Mouse (Mus musculus) C2C12 (cell line): Measurements from ENCODE around the gene Polh.
A peak's percentile ranks its signal among the peaks of the same experiment; 100 is the strongest.

ENCODE experiments used
- CEBPB ChIP-seq: IDR thresholded peaks from one replicate; pipeline ENCODE4 v1.6.1; 2011; ENCODE audit warnings: low read depth, mild to moderate bottlenecking, control low read depth, moderate library complexity
- CTCF ChIP-seq: IDR thresholded peaks from one replicate; pipeline ENCODE4 v1.5.1; 2011; ENCODE audit not compliant: control insufficient read depth, insufficient read depth, insufficient read length
- MAX ChIP-seq: IDR thresholded peaks from one replicate; pipeline ENCODE4 v1.6.1; 2011; ENCODE audit warnings: mild to moderate bottlenecking, control low read depth
- MYOG ChIP-seq: IDR thresholded peaks from one replicate; pipeline ENCODE4 v1.6.1; 2011; ENCODE audit not compliant: control insufficient read depth, insufficient read length; ENCODE audit errors: extremely low read depth
- USF1 ChIP-seq: IDR thresholded peaks from one replicate; pipeline ENCODE4 v1.6.1; 2011; ENCODE audit warnings: low read depth, mild to moderate bottlenecking, control low read depth, moderate library complexity

GRCm38 (mm10) chr17:46132058-46132718 lies 70.3 kb downstream of the Polh start:
- TF ChIP-seq CTCF (peak; percentile 82), MYOG (no peak), MAX (no peak), USF1 (no peak), CEBPB (no peak)
